Mouse (Mus musculus) liver, postnatal 0 days (tissue): ENCODE data around the gene Aif1l.

Experiments used
- CTCF ChIP-seq: sonication (generic); IDR thresholded peaks from 2 replicates; pipeline ENCODE4 v1.5.1; 2016; ENCODE audit warnings: antibody characterized with exemption, low read depth
- EP300 ChIP-seq: IDR thresholded peaks from 2 replicates; pipeline ENCODE4 v1.6.1; 2016; ENCODE audit warnings: antibody characterized with exemption, low read depth, mild to moderate bottlenecking

DNA sequence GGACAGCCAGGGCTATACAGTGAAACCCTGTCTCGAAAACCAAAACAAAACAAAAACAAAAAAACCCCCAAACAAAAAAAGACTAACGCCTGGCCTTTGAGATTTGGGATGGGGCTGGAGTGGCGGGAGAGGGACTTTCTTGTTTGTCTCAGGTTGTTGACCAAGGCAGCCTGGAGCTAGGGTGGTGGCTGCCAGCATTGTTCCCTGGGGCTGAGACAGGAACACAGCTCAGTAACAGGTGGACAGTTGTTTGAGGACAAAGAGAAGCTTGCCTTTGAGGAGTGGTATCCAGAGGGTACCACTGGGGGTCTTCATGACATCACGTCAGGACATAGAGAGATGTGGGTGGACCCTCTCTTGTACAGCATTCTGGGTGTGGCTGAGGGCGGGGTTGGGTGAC, 5.7 kb downstream of the Aif1l start:
- TF ChIP-seq CTCF (no peak), EP300 (no peak)
